Mouse (Mus musculus) forebrain, embryonic 11.5 days (tissue): ENCODE data around the gene Zfp420. TPM values are rescaled to one million over a fixed set of nuclear protein-coding genes. Genes with fewer than 3 reads are reported as not detected.

Source experiments
- microRNA-seq: library from miRNA; unstranded; fragments of <30 nt; microRNA quantifications from one replicate; pipeline ENCODE4, GENCODE M21; 2016; ENCODE audit not compliant: insufficient number of aligned reads
- polyA plus RNA-seq: library from polyadenylated mRNA; unstranded; fragments of >200 nt; fragmentation: Nextera tagmentation; extraction: Ambion mirVana; gene quantifications from 2 replicates; pipeline ENCODE4 v1.2.1, GENCODE M21; 2014

The Zfp420 gene
- polyA plus RNA-seq, 1 experiment from 2014 or later = 13.4 TPM

Small RNA genes within 50 kb of the gene (microRNA-seq; reads per million reads assigned to microRNA genes)
- gene Mir7668 = not detected

Other genes with a start within 250 kb of the Zfp420 start
- gene Catsperg2, start 132.9 kb upstream of the Zfp420 start, polyA plus RNA-seq = 0.11 TPM in 1 of 2 replicates, not detected in the other
- gene Zfp84, start 91.4 kb upstream of the Zfp420 start, polyA plus RNA-seq = 15.5 and 17.3 TPM in 2 replicates
- 10.2 and 11.0 TPM in 2 replicates for gene Zfp30, start 76.0 kb upstream of the Zfp420 start, polyA plus RNA-seq
- 18.6 and 19.0 TPM in 2 replicates for gene Zfp790, start 43.9 kb upstream of the Zfp420 start, polyA plus RNA-seq
- 10.7 and 11.3 TPM in 2 replicates for gene Zfp940, start 6.3 kb upstream of the Zfp420 start, polyA plus RNA-seq
- 12.4 and 13.7 TPM in 2 replicates for gene Zfp27, start 46.6 kb downstream of the Zfp420 start, polyA plus RNA-seq
- 7.5 and 7.9 TPM in 2 replicates for gene Zfp383, start 48.2 kb downstream of the Zfp420 start, polyA plus RNA-seq
- gene Zfp74, start 94.1 kb downstream of the Zfp420 start, polyA plus RNA-seq = 13.1 and 13.2 TPM in 2 replicates
- 13.6 and 15.3 TPM in 2 replicates for gene Zfp568, start 124.0 kb downstream of the Zfp420 start, polyA plus RNA-seq
- gene Zfp14, start 191.4 kb downstream of the Zfp420 start, polyA plus RNA-seq = 5.6 and 6.2 TPM in 2 replicates
- gene Zfp82, start 212.9 kb downstream of the Zfp420 start, polyA plus RNA-seq = 6.6 and 7.5 TPM in 2 replicates
- gene Gm26920, start 230.4 kb downstream of the Zfp420 start, polyA plus RNA-seq = 1.9 and 2.9 TPM in 2 replicates
- 12.8 and 13.8 TPM in 2 replicates for gene Zfp566, start 230.5 kb downstream of the Zfp420 start, polyA plus RNA-seq
- 121 and 124 TPM in 2 replicates for gene Zfp260, start 234.8 kb downstream of the Zfp420 start, polyA plus RNA-seq